Mouse (Mus musculus): ENCODE results near the gene Ufd1.

Gene Ufd1

GRCm38 (mm10) chr16:18811468-18812384 is at the start of gene Ufd1, which contains the start of gene Cdc45:
Gene Ufd1 (plus strand): TSS chr16:18811779.
Gene Cdc45 (minus strand): TSS chr16:18811987.
- in situ Hi-C loops (cut with MboI; ENCODE audit: low pct_unique_long_range_greater_than_20kb in 1 of 2, low sequenced_read_pairs in 2 of 2, unreplicated experiment in 1 of 2), result no loop called here

- in situ Hi-C loops (cut with MboI; ENCODE audit: low pct_unique_long_range_greater_than_20kb in 1 of 2, low sequenced_read_pairs in 2 of 2, unreplicated experiment in 1 of 2), result no loop called here
These were observed 48.6 kb upstream of the Ufd1 start for GRCm38 (mm10) chr16:18762960-18763359.

GRCm38 (mm10) chr16:18766390-18766789 is 45.2 kb upstream of the Ufd1 start:
- in situ Hi-C loops (cut with MboI; ENCODE audit: low pct_unique_long_range_greater_than_20kb in 1 of 2, low sequenced_read_pairs in 2 of 2, unreplicated experiment in 1 of 2), result no loop called here

- in situ Hi-C loops (cut with MboI; ENCODE audit: low pct_unique_long_range_greater_than_20kb in 1 of 2, low sequenced_read_pairs in 2 of 2, unreplicated experiment in 1 of 2), result no loop called here
These were observed 42.1 kb upstream of the Ufd1 start for GRCm38 (mm10) chr16:18769501-18769900.

- in situ Hi-C loops (cut with MboI; ENCODE audit: low pct_unique_long_range_greater_than_20kb in 1 of 2, low sequenced_read_pairs in 2 of 2, unreplicated experiment in 1 of 2), result loop anchor here in 1 of 2 experiments (10.0 kb wide), 1 partner anchor 79 kb away; no protein-coding TSS in a partner anchor
These were observed 37.6 kb upstream of the Ufd1 start for GRCm38 (mm10) chr16:18773936-18774335.

GRCm38 (mm10) chr16:18775621-18776555 is 35.7 kb upstream of the Ufd1 start:
- in situ Hi-C loops (cut with MboI; ENCODE audit: low pct_unique_long_range_greater_than_20kb in 1 of 2, low sequenced_read_pairs in 2 of 2, unreplicated experiment in 1 of 2), result loop anchor here (5.0 to 10.0 kb wide), 2 partner anchors 79 to 81 kb away; no protein-coding TSS in a partner anchor

- in situ Hi-C loops (cut with MboI; ENCODE audit: low pct_unique_long_range_greater_than_20kb in 1 of 2, low sequenced_read_pairs in 2 of 2, unreplicated experiment in 1 of 2), result loop anchor here (5.0 to 10.0 kb wide), 2 partner anchors 79 to 82 kb away; no protein-coding TSS in a partner anchor
These were observed 35.0 kb upstream of the Ufd1 start, which contains the start of gene Cldn5 for GRCm38 (mm10) chr16:18776556-18777100. Gene Cldn5 (plus strand): TSS chr16:18776847.

- in situ Hi-C loops (cut with MboI; ENCODE audit: low pct_unique_long_range_greater_than_20kb in 1 of 2, low sequenced_read_pairs in 2 of 2, unreplicated experiment in 1 of 2), result loop anchor here (5.0 to 10.0 kb wide), 2 partner anchors 80 to 83 kb away; no protein-coding TSS in a partner anchor
These were observed 34.2 kb upstream of the Ufd1 start for GRCm38 (mm10) chr16:18777101-18778080.

- in situ Hi-C loops (cut with MboI; ENCODE audit: low pct_unique_long_range_greater_than_20kb in 1 of 2, low sequenced_read_pairs in 2 of 2, unreplicated experiment in 1 of 2), result loop anchor here (5.0 to 10.0 kb wide), 2 partner anchors 81 to 84 kb away; no protein-coding TSS in a partner anchor
These were observed 33.1 kb upstream of the Ufd1 start for GRCm38 (mm10) chr16:18778461-18778860.

- in situ Hi-C loops (cut with MboI; ENCODE audit: low pct_unique_long_range_greater_than_20kb in 1 of 2, low sequenced_read_pairs in 2 of 2, unreplicated experiment in 1 of 2), result no loop called here
These were observed 29.8 kb upstream of the Ufd1 start for GRCm38 (mm10) chr16:18781810-18782209.

GRCm38 (mm10) chr16:18785025-18785424 is 26.6 kb upstream of the Ufd1 start:
- in situ Hi-C loops (cut with MboI; ENCODE audit: low pct_unique_long_range_greater_than_20kb in 1 of 2, low sequenced_read_pairs in 2 of 2, unreplicated experiment in 1 of 2), result no loop called here

- in situ Hi-C loops (cut with MboI; ENCODE audit: low pct_unique_long_range_greater_than_20kb in 1 of 2, low sequenced_read_pairs in 2 of 2, unreplicated experiment in 1 of 2), result no loop called here
These were observed 26.1 kb upstream of the Ufd1 start for GRCm38 (mm10) chr16:18785485-18785884.

GRCm38 (mm10) chr16:18786652-18787051 is 24.9 kb upstream of the Ufd1 start:
- in situ Hi-C loops (cut with MboI; ENCODE audit: low pct_unique_long_range_greater_than_20kb in 1 of 2, low sequenced_read_pairs in 2 of 2, unreplicated experiment in 1 of 2), result no loop called here

GRCm38 (mm10) chr16:18788627-18789406 is 22.8 kb upstream of the Ufd1 start:
- in situ Hi-C loops (cut with MboI; ENCODE audit: low pct_unique_long_range_greater_than_20kb in 1 of 2, low sequenced_read_pairs in 2 of 2, unreplicated experiment in 1 of 2), result no loop called here

GRCm38 (mm10) chr16:18795223-18795899 is 16.2 kb upstream of the Ufd1 start:
- in situ Hi-C loops (cut with MboI; ENCODE audit: low pct_unique_long_range_greater_than_20kb in 1 of 2, low sequenced_read_pairs in 2 of 2, unreplicated experiment in 1 of 2), result loop anchor here in 1 of 2 experiments (5.0 kb wide), 1 partner anchor 103 kb away; no protein-coding TSS in a partner anchor

GRCm38 (mm10) chr16:18796645-18797044 is 14.9 kb upstream of the Ufd1 start:
- in situ Hi-C loops (cut with MboI; ENCODE audit: low pct_unique_long_range_greater_than_20kb in 1 of 2, low sequenced_read_pairs in 2 of 2, unreplicated experiment in 1 of 2), result loop anchor here in 1 of 2 experiments (5.0 kb wide), 1 partner anchor 104 kb away; no protein-coding TSS in a partner anchor
